Mouse (Mus musculus) megakaryocyte, embryonic 14.5 days (primary cell): ENCODE data around the gene Marveld2.

ENCODE experiments used
- FLI1 ChIP-seq: IDR thresholded peaks from 2 replicates; pipeline ENCODE4 v1.6.1; 2012; ENCODE audit warnings: low read length, inconsistent platforms, mixed read lengths
- GATA1 ChIP-seq: IDR thresholded peaks from 3 replicates; pipeline ENCODE4 v1.6.1; 2012; ENCODE audit warnings: mixed read lengths, low read length, inconsistent platforms, borderline replicate concordance

GRCm38 (mm10) chr13:100642471-100643209 lies 25.9 kb upstream of the Marveld2 start:
- TF ChIP-seq GATA1 (no peak), FLI1 (no peak)
